Mouse (Mus musculus) hindbrain, postnatal 0 days (tissue): Measurements from ENCODE around the gene Grap. TPM values are rescaled to one million over a fixed set of nuclear protein-coding genes. Genes with fewer than 3 reads are reported as not detected.

Source experiments
- ATAC-seq: fragments of 200-750 bp; cut with Nextera tagmentation; 2 replicates; pipeline ENCODE4 v1.8.0; 2017; ENCODE audit warnings: mild to moderate bottlenecking, moderate TSS enrichment, moderate library complexity
- DNase-seq: peaks from one replicate; pipeline ENCODE4 v3.0.0-alpha.2; 2015; ENCODE audit warnings: low spot score
- H3K27ac ChIP-seq: fragments of 300-500 bp; sonication (generic); 2 replicates; pipeline ENCODE4 v1.5.1; 2014; ENCODE audit warnings: mild to moderate bottlenecking
- H3K27me3 ChIP-seq: fragments of 300-500 bp; sonication (generic); 2 replicates; pipeline ENCODE4 v1.6.1; 2014; ENCODE audit warnings: low read length, mixed read lengths; ENCODE audit not compliant: insufficient read depth
- H3K36me3 ChIP-seq: fragments of 300-500 bp; sonication (generic); 2 replicates; pipeline ENCODE4 v1.6.1; 2014; ENCODE audit warnings: low read length, mixed read lengths; ENCODE audit not compliant: insufficient read depth
- H3K4me1 ChIP-seq: fragments of 300-500 bp; sonication (generic); 2 replicates; pipeline ENCODE4 v1.6.1; 2014; ENCODE audit warnings: antibody characterized with exemption, low read length, mixed read lengths; ENCODE audit not compliant: insufficient read depth
- H3K4me2 ChIP-seq: fragments of 300-500 bp; sonication (generic); 2 replicates; pipeline ENCODE4 v1.6.1; 2014; ENCODE audit warnings: low read depth, mild to moderate bottlenecking, low read length, moderate library complexity, mixed read lengths
- H3K4me3 ChIP-seq: fragments of 300-500 bp; sonication (generic); 2 replicates; pipeline ENCODE4 v1.5.1; 2014; ENCODE audit warnings: low read length
- H3K9ac ChIP-seq: fragments of 300-500 bp; sonication (generic); replicated peaks from 2 replicates; pipeline ENCODE4 v1.6.1; 2014; ENCODE audit warnings: mild to moderate bottlenecking, low read length, moderate library complexity, mixed read lengths
- H3K9me3 ChIP-seq: fragments of 300-500 bp; sonication (generic); 2 replicates; pipeline ENCODE4 v1.6.1; 2016; ENCODE audit warnings: low read length, mixed read lengths
- CTCF ChIP-seq: IDR thresholded peaks from 2 replicates; pipeline ENCODE4 v1.5.1; 2016; ENCODE audit warnings: antibody characterized with exemption, control low read depth, low read depth
- WGBS: fragments of 180-500 bp; shearing (Covaris S2); extraction: QIAGEN DNeasy Blood & Tissue Kit; methylation state at CpG from one replicate; pipeline ENCODE4 v1.1.7; 2014; 5-methylcytosine and 5-hydroxymethylcytosine counted together
- polyA plus RNA-seq: library from polyadenylated mRNA; unstranded; fragments of >200 nt; fragmentation: Nextera tagmentation; extraction: Ambion mirVana; gene quantifications from 2 replicates; pipeline ENCODE4 v1.2.1, GENCODE M21; 2015
- total RNA-seq: library from RNA; depleted of rRNA; stranded (reverse); fragments of >200 nt; gene quantifications from 2 replicates; pipeline ENCODE4 v1.2.3, GENCODE M21; 2014; rRNA removed

Gene Grap
- total RNA-seq = 7.4 and 11.9 TPM in 2 replicates
- 7.7 and 8.1 TPM in 2 replicates for polyA plus RNA-seq

DNA sequence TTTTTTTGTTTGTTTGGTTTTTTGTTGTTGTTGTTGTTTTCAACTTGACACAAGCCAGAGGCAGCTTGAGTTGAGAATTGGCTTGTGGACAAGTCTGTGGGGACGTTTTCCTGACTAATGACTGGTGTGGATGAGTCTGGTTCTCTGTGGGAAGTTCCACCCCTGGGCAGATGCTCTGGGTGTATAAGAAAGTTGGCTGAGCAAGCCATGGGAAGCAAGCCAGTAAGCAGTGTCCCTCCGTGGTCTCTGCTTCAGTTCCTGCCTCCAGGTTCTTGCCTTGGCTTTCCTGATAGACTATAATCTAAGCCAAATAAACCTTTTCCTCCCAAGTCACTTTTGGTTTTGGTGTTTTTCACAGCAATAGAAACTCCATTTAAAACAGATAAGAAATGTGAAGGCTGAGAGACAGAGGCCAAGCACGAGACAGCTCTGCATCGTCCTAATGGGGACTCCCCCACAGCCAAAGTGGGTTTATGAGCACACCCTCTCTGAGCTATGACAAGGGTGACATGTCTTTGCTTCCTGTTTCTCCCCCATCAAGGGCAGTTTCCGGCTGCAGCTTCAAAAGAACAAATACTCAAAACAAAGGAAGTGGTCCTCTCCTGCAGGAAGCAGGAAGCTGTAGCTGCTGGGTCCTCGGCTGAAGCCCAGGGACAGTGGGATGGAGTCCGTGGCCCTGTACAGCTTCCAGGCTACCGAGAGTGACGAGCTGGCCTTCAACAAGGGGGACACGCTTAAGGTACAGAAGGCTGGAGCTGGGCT lies at the start of gene Grap:
Gene Grap, plus strand, starts transcription at position 580 of the 762 bp plus-strand sequence.
- no peak for TF ChIP-seq CTCF
- H3K36me3 ChIP-seq = no peaks in the 10 kb centered on the region
- no peaks in the 10 kb centered on the region for H3K27me3 ChIP-seq
- no peak within 1 kb of the TSS for H3K4me2 ChIP-seq
- ATAC-seq (no peak), DNase-seq (no peak)
- 72% methylated on average over 10 of the region's 10 CpGs for whole genome bisulfite sequencing
- no peaks in the 10 kb centered on the region for H3K4me1 ChIP-seq
- no peak within 1 kb of the TSS for H3K9ac ChIP-seq
- H3K9me3 ChIP-seq = no peaks in the 10 kb centered on the region
- H3K4me3 ChIP-seq = no peak within 1 kb of the TSS
- H3K27ac ChIP-seq = no peak within 1 kb of the TSS

GRCm38 (mm10) chr11:61608072-61608471 lies 45.0 kb upstream of the Grap start:
- Histone ChIP-seq H3K27me3 (no peaks in the 10 kb centered on the region), H3K9ac (no peak overlapping the region), H3K4me3 (no peak overlapping the region), H3K9me3 (peaks cover 2% of the 10 kb centered on the region; the same call in 1 of the 2 replicates), H3K36me3 (no peaks in the 10 kb centered on the region), H3K27ac (no peak overlapping the region), H3K4me1 (no peaks in the 10 kb centered on the region), H3K4me2 (no peak overlapping the region)
- TF ChIP-seq CTCF = no peak
- ATAC-seq (no peak), DNase-seq (no peak)
- 81% methylated on average over 4 of the region's 4 CpGs for WGBS

DNA sequence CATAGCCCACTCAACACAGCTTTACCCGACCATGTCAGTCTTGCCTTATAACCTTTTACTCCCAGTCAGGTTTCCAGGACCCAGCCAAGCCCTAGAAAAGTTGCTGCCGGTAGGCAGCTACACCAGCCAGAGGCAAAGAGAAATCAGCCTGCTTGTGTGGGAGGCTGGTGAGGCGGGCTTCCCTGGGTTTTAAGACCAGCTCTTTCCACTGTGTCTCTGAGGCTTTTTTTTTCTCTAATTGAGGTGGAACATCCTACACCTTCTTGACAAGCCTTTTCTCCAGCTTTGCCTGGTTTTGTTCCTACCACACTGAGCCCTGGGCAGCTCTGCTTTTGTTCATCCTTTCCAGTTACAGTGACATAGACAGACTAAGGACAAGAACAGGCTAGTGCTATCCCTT lies 41.9 kb upstream of the Grap start:
- 80% methylated on average over 3 of the region's 3 CpGs for WGBS
- ATAC-seq (no peak), DNase-seq (no peak)
- Histone ChIP-seq H3K4me1 (peaks cover 7% of the 10 kb centered on the region), H3K27ac (no peak overlapping the region), H3K4me2 (no peak overlapping the region), H3K36me3 (no peaks in the 10 kb centered on the region), H3K4me3 (no peak overlapping the region), H3K9ac (no peak overlapping the region), H3K9me3 (peaks cover 2% of the 10 kb centered on the region; the same call in 1 of the 2 replicates), H3K27me3 (no peaks in the 10 kb centered on the region)
- no peak for TF ChIP-seq CTCF

DNA sequence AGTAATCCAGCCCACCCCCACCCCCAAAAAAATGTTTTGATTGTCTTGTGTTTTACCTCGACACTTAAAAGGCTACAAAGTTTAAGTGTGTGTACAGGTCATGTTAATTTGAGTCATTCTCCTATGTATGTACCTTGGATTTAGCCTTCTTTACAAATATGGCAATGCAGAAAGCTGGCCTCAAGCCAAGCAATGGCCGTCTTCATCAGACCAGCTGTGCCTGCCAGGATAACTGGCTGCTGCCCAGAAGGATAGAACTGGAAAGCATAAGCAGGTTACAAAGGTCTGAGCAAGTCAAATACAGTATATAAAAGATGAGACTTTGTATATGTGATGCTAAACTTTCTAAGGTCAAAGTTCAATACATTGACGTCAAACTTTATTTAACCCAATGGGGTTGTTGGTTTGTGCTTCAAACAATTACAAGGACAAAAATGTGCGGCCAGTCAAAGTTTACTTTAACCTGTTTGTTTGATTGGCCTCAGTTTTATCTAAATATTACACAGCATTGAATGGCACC lies 40.9 kb upstream of the Grap start:
- Histone ChIP-seq H3K27me3 (no peaks in the 10 kb centered on the region), H3K4me1 (peaks cover 7% of the 10 kb centered on the region), H3K27ac (no peak overlapping the region), H3K4me2 (no peak overlapping the region), H3K9me3 (peaks cover 2% of the 10 kb centered on the region; the same call in 1 of the 2 replicates), H3K36me3 (no peaks in the 10 kb centered on the region), H3K9ac (no peak overlapping the region), H3K4me3 (no peak overlapping the region)
- WGBS = 73% methylated on average over 4 of the region's 4 CpGs
- ATAC-seq = no peak
- TF ChIP-seq CTCF = no peak
- DNase-seq = peak; percentile 31

GRCm38 (mm10) chr11:61614401-61614800 lies 38.7 kb upstream of the Grap start:
- DNase-seq = no peak
- H3K9ac ChIP-seq = no peak overlapping the region
- WGBS = 83% methylated on average over 5 of the region's 5 CpGs
- no peak for TF ChIP-seq CTCF
- H3K9me3 ChIP-seq = no peaks in the 10 kb centered on the region; the same call in 1 of the 2 replicates
- peaks cover 7% of the 10 kb centered on the region for H3K4me1 ChIP-seq
- H3K4me2 ChIP-seq = no peak overlapping the region
- no peak overlapping the region for H3K4me3 ChIP-seq
- no peaks in the 10 kb centered on the region for H3K27me3 ChIP-seq
- no peak for ATAC-seq
- H3K27ac ChIP-seq = no peak overlapping the region
- H3K36me3 ChIP-seq = no peaks in the 10 kb centered on the region

DNA sequence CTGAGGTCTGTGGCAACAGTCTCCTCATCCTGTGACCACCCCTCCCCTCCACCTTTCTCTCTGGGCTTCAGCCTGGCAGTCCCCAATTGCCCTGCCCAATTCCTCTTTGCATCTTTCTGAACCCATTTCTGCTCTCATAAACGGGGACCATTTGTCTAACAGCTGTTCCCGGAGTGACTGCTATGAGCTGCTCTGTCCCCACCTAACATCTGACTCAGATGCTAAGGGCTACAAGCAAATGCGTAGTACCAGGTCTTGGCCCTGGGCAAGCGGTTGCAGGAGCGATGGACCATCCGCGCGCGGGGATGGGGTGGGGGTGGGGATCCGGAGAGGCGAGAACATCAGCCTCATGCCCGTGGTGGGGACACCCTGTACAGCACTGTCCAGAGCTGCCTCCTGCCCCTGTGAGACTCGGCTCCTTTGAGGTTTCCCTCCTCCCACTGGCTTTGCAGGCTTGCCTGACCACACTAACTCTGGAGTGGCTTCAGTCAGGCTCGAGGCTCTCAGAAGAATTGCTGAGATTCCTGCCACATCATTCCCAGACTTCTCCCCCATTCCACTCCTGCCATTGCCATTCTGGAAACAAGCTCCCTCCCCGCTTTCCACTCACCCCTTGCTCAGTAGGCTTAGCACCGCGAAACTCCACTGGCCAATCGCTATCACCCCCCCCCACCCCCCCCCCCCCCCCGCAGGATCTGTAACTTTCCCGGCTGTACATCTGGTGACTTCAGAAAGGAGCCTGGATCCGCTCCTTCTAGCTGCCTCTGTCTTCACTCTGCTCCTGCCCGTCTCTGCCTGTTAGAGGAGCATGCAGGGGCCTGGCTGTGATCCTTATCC lies 37.2 kb upstream of the Grap start:
- 14% methylated on average over 19 of the region's 22 CpGs for WGBS
- H3K9me3 ChIP-seq = no peaks in the 10 kb centered on the region
- H3K4me1 ChIP-seq = peaks cover 7% of the 10 kb centered on the region
- no peaks in the 10 kb centered on the region for H3K27me3 ChIP-seq
- no peaks in the 10 kb centered on the region for H3K36me3 ChIP-seq
- peak overlapping the region; percentile 46 for H3K4me2 ChIP-seq
- peak overlapping the region; percentile 33; the same call in 1 of the 2 replicates for H3K9ac ChIP-seq
- peak; percentile 20 for DNase-seq
- peak overlapping the region; percentile 8; the same call in 1 of the 2 replicates for H3K4me3 ChIP-seq
- no peak overlapping the region for H3K27ac ChIP-seq
- no peak for TF ChIP-seq CTCF
- ATAC-seq = 0 out of 2 replicates have a peak, but pooled peaks have one; percentile 52
